Mouse (Mus musculus) liver, postnatal 0 days (tissue): ENCODE measurements around the gene Ypel3.

Source experiments
- CTCF ChIP-seq: sonication (generic); IDR thresholded peaks from 2 replicates; pipeline ENCODE4 v1.5.1; 2016; ENCODE audit warnings: antibody characterized with exemption, low read depth
- EP300 ChIP-seq: IDR thresholded peaks from 2 replicates; pipeline ENCODE4 v1.6.1; 2016; ENCODE audit warnings: antibody characterized with exemption, low read depth, mild to moderate bottlenecking

DNA sequence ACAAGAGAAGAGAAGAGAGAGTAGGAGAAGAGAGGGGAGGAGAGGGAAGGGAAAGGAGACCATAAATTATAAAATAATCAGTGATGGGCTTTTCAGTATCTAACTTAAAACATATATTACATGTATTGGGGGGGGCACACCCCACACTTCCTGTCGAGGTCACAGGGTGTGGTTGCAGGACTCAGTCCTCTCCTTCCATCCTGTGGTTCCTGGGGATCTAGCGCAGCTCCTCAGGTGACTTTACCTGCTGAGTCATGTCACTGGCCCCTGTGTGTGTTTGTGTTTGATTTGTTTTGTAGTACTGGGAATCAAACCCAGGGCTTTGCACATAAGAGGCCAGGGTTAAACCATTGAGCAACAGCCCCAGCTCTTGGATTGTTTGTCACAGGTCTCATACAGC lies 2.3 kb upstream of the Ypel3 start:
- TF ChIP-seq CTCF (no peak), EP300 (no peak)
